Mouse (Mus musculus) cerebellum, adult 2 months (tissue): ENCODE measurements around the gene Myof. TPM values are rescaled to one million over a fixed set of nuclear protein-coding genes. Genes with fewer than 3 reads are reported as not detected.

Source experiments
- DNase-seq, 2 experiments: peaks; one replicate each; pipeline ENCODE4 v3.0.0; 2021
- H3K27ac ChIP-seq: fragments of 200-500 bp; 2 replicates; pipeline ENCODE4 v1.5.1; 2012; ENCODE audit warnings: low read length, control low read depth, inconsistent platforms; ENCODE audit not compliant: insufficient read depth
- H3K27me3 ChIP-seq: fragments of 200-500 bp; 2 replicates; pipeline ENCODE4 v1.6.1; 2012; ENCODE audit warnings: inconsistent platforms, mild to moderate bottlenecking, low read length, moderate library complexity; ENCODE audit not compliant: control insufficient read depth, insufficient read depth
- H3K4me1 ChIP-seq: fragments of 200-500 bp; 2 replicates; pipeline ENCODE4 v1.6.1; 2011; ENCODE audit warnings: low read length; ENCODE audit not compliant: control insufficient read depth, insufficient read depth
- H3K4me3 ChIP-seq: fragments of 200-500 bp; replicated peaks from 2 replicates; pipeline ENCODE3; 2011; ENCODE audit warnings: mild to moderate bottlenecking, low read depth, low read length, control low read depth; ENCODE audit not compliant: insufficient read depth
- CTCF ChIP-seq: fragments of 200-500 bp; IDR thresholded peaks from 2 replicates; pipeline ENCODE4 v1.5.1; 2011; ENCODE audit warnings: low read depth, mild to moderate bottlenecking, control low read depth, low read length, moderate library complexity, borderline replicate concordance; ENCODE audit not compliant: insufficient read depth
- POLR2A ChIP-seq: fragments of 200-500 bp; IDR thresholded peaks from 2 replicates; pipeline ENCODE4 v1.6.1; 2011; ENCODE audit warnings: low read length, control low read depth, borderline replicate concordance; ENCODE audit not compliant: insufficient read depth
- WGBS: fragments of 180-500 bp; shearing (Covaris S2); methylation state at CpG from one replicate; pipeline ENCODE4 v1.1.7; 2018; 5-methylcytosine and 5-hydroxymethylcytosine counted together
- polyA plus RNA-seq: library from polyadenylated mRNA; depleted of rRNA; stranded (reverse); fragments of >200 nt; gene quantifications from 2 replicates; pipeline ENCODE4 v1.2.3, GENCODE M21; 2012

The Myof gene
- polyA plus RNA-seq, 1 experiment, result 2.1 TPM

GRCm38 (mm10) chr19:38055798-38056197 lies 12.4 kb upstream of the Myof start:
- DNase-seq, result no peak
- Histone ChIP-seq H3K27me3 (no peaks in the 10 kb centered on the region), H3K4me1 (no peaks in the 10 kb centered on the region), H3K4me3 (no peak overlapping the region), H3K27ac (no peak overlapping the region)
- 13% methylated on average over 6 of the region's 6 CpGs for WGBS
- no peak for TF ChIP-seq CTCF
- no peak for TF ChIP-seq POLR2A

GRCm38 (mm10) chr19:38054720-38055192 lies 11.4 kb upstream of the Myof start, which contains the start of gene Cep55:
Gene Cep55 (plus strand): TSS chr19:38055011.
- peak within 1 kb of the TSS; percentile 80 for H3K4me3 ChIP-seq
- H3K4me1 ChIP-seq, result no peaks in the 10 kb centered on the region
- WGBS, result under 1% methylated on average over 35 of the region's 36 CpGs
- H3K27me3 ChIP-seq, result no peaks in the 10 kb centered on the region
- TF ChIP-seq POLR2A (no peak), CTCF (no peak)
- DNase-seq, result peak; percentile 94
- no peak within 1 kb of the TSS for H3K27ac ChIP-seq

DNA sequence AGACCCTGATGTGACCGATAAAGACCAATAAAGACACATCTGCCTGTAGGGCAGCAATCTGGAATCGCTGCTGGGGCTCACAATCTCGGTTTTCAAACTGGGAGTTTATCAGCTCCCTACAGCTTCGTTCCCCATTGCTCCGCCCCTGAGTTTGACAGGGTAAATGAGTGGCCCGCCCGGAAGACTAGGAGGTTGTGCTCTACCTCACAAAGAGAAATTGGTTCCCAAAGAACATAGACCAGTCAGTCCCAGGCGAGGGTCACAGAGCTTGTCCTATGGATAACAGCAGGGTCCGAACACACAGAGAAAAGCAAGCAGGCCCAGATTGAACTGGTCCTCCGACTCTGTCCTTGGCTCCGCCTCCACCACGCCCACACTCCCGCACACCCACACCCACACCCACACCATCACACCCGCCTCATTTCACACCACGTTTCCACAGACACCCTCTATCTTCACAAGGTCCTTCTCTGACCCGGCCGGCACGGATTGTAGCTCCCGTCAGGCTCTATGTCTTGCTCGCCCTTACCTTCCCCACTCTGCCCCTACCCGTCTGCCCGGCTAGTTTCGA lies 10.9 kb upstream of the Myof start:
- peak in 1 of 2 experiments; percentile 80 for DNase-seq
- Histone ChIP-seq H3K4me1 (no peaks in the 10 kb centered on the region), H3K27me3 (no peaks in the 10 kb centered on the region), H3K4me3 (peak overlapping the region; percentile 80), H3K27ac (no peak overlapping the region)
- under 1% methylated on average over 23 of the region's 23 CpGs for WGBS
- no peak for TF ChIP-seq CTCF

- H3K27ac ChIP-seq, result no peak overlapping the region
- H3K4me1 ChIP-seq, result no peaks in the 10 kb centered on the region
- 32% methylated on average over 8 of the region's 8 CpGs for WGBS
- peak; percentile 36 to 55 for DNase-seq
- peak; percentile 63 for TF ChIP-seq CTCF
- no peak for TF ChIP-seq POLR2A
- no peaks in the 10 kb centered on the region for H3K27me3 ChIP-seq
- H3K4me3 ChIP-seq, result peak overlapping the region; percentile 80
These were observed 10.1 kb upstream of the Myof start for GRCm38 (mm10) chr19:38053227-38054041.

GRCm38 (mm10) chr19:38049686-38050085 lies 6.3 kb upstream of the Myof start:
- H3K4me1 ChIP-seq, result no peaks in the 10 kb centered on the region
- no peak for TF ChIP-seq POLR2A
- no peak for TF ChIP-seq CTCF
- 100% methylated on average over 1 of the region's 1 CpGs for WGBS
- H3K27ac ChIP-seq, result no peak overlapping the region
- no peak overlapping the region for H3K4me3 ChIP-seq
- no peaks in the 10 kb centered on the region for H3K27me3 ChIP-seq
- DNase-seq, result no peak

- Histone ChIP-seq H3K27me3 (no peaks in the 10 kb centered on the region), H3K27ac (no peak overlapping the region), H3K4me1 (no peaks in the 10 kb centered on the region), H3K4me3 (no peak overlapping the region)
- no peak for TF ChIP-seq CTCF
- WGBS, result 87% methylated on average over 3 of the region's 3 CpGs
- no peak for DNase-seq
These were observed 1.8 kb upstream of the Myof start for GRCm38 (mm10) chr19:38045198-38045597.

DNA sequence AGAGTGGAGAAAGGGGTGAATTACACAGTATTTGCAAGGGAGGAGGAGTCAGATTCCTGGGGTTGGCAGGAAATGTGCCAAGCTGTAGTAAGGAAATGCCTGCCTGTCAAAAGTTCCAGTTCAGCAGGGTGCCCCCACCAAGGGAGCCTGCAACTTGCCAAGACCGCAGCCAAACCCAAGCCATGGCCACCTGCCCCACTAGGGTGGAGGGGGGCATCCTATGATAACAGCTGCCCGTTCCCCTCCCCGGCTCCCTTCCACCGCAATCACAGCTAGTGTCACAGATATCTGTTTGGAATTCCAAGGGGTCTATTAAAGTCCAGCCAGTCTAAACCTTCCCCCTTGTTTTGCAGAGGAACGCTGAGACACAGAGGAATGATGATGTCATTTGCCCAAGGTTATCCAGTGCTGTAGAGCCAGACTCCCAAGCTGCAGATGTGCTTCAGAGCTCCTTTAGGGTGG lies 1.1 kb downstream of the Myof start:
- no peak for DNase-seq
- H3K27ac ChIP-seq, result no peak overlapping the region
- TF ChIP-seq CTCF, result no peak
- no peak for TF ChIP-seq POLR2A
- H3K4me1 ChIP-seq, result no peaks in the 10 kb centered on the region
- 9% methylated on average over 5 of the region's 5 CpGs for WGBS
- H3K4me3 ChIP-seq, result no peak overlapping the region
- H3K27me3 ChIP-seq, result no peaks in the 10 kb centered on the region

DNA sequence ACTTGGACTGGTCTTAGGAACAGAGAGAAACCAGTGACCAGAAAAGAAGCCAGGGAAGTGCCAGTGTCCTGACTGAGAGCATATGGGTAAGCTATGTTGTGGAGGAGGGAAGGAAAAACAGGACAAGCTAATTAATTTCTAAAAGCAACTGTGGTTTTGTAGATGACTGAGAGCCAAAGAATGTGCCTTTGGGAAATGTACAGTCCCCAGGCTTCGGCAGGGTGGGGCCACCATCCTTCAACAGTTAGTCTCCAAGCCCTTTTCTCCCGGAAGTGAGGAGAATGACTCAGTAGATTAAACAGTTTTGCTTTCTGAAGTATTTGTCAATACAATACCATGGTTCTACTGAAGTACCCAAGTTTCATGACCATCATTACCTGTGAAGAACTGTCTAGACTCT lies 5.1 kb downstream of the Myof start:
- Histone ChIP-seq H3K4me3 (no peak overlapping the region), H3K27ac (no peak overlapping the region), H3K4me1 (no peaks in the 10 kb centered on the region), H3K27me3 (no peaks in the 10 kb centered on the region)
- no peak for DNase-seq
- 55% methylated on average over 2 of the region's 2 CpGs for WGBS
- no peak for TF ChIP-seq POLR2A
- no peak for TF ChIP-seq CTCF
